In genomic region chr10:42227751-42228241, GRCm38 (mm10) we compare ENCODE assay signal across 15 mouse cellular contexts. TPM values are rescaled to one million over a fixed set of nuclear protein-coding genes. Genes with fewer than 3 reads are reported as not detected.
DNase-seq lines count a peak whose midpoint lies in the region; ATAC-seq lines count a peak whose summit lies in the region.
"Had no signal": no experiment of that assay in that cellular context is flagged by ENCODE, and none has a peak within 500 bp of the region (broad histone marks: within the 10 kb centered on the region; RNA-seq: fewer than 3 reads in every experiment).

No protein-coding gene starts in this region.

- peak; percentile 61 for ATAC-seq in forebrain, embryonic 14.5 days
- no peak for ATAC-seq in forebrain, embryonic 12.5 days (ENCODE audit: low FRiP score)
- ATAC-seq: activated CD4-positive, CD25-positive, alpha-beta regulatory T cell, adult 4 months; midbrain, embryonic 13.5 days had no signal

- no peaks in the 10 kb centered on the region for H3K36me3 ChIP-seq in forebrain, embryonic 14.5 days (ENCODE audit: control insufficient read depth, insufficient read depth, low read length)
- no peaks in the 10 kb centered on the region for H3K36me3 ChIP-seq in forebrain, embryonic 12.5 days (replicated peaks)
- H3K36me3 ChIP-seq: midbrain, embryonic 13.5 days had no signal

- H3K27me3 ChIP-seq in forebrain, embryonic 14.5 days (replicated peaks; ENCODE audit: control insufficient read depth, insufficient read depth, low read length), result no peaks in the 10 kb centered on the region
- no peaks in the 10 kb centered on the region for H3K27me3 ChIP-seq in forebrain, embryonic 12.5 days
- H3K27me3 ChIP-seq: limb, embryonic 12.5 days; midbrain, embryonic 13.5 days had no signal

- H3K27ac ChIP-seq in forebrain, embryonic 14.5 days (ENCODE audit: low read depth, low read length), result peak overlapping the region; percentile 35; the same call in 1 of the 2 replicates
- no peak overlapping the region for H3K27ac ChIP-seq in forebrain, embryonic 12.5 days
- H3K27ac ChIP-seq: embryonic facial prominence, embryonic 10.5 days; limb, embryonic 12.5 days; midbrain, embryonic 13.5 days had no signal

- H3K4me1 ChIP-seq in forebrain, embryonic 14.5 days (ENCODE audit: control insufficient read depth, insufficient read depth, low read length), result peaks cover 13% of the 10 kb centered on the region; the same call in 1 of the 2 replicates
- H3K4me1 ChIP-seq in forebrain, embryonic 12.5 days, result peaks cover 8% of the 10 kb centered on the region; the same call in 1 of the 2 replicates

- H3K4me3 ChIP-seq in forebrain, embryonic 14.5 days (ENCODE audit: low read depth, low read length), result no peak overlapping the region
- H3K4me3 ChIP-seq in forebrain, embryonic 12.5 days (replicated peaks), result no peak overlapping the region
- H3K4me3 ChIP-seq: embryonic facial prominence, embryonic 10.5 days; limb, embryonic 12.5 days; midbrain, embryonic 13.5 days had no signal

- H3K9ac ChIP-seq in forebrain, embryonic 14.5 days (ENCODE audit: low read length), result no peak overlapping the region
- no peak overlapping the region for H3K9ac ChIP-seq in forebrain, embryonic 12.5 days
- H3K9ac ChIP-seq: limb, embryonic 12.5 days; midbrain, embryonic 13.5 days had no signal

- DNase-seq in forebrain, embryonic 14.5 days (ENCODE audit: low spot score), result peak; percentile 37
- peak; percentile 15 for DNase-seq in kidney, postnatal 14 days
- no peak for DNase-seq in kidney, adult 9 months
- peak; percentile 64 to 75 for DNase-seq in cerebellum, adult 18-20 months
- peak; percentile 35 for DNase-seq in gastrocnemius, postnatal 14 days
- no peak for DNase-seq in ovary, adult 18-20 months (ENCODE audit: low spot score)
- no peak for DNase-seq in adrenal gland, adult 8-10 months
- DNase-seq: kidney, adult 8-10 months; layer of hippocampus, adult 9-11 months; thymus, adult 2 months had no signal

- 53% methylated on average over 4 of the region's 4 CpGs for WGBS in forebrain, embryonic 14.5 days
- WGBS in forebrain, embryonic 12.5 days, result 80% methylated on average over 4 of the region's 4 CpGs

- H3K4me2 ChIP-seq in forebrain, embryonic 14.5 days (ENCODE audit: low read length), result no peak overlapping the region
- no peak overlapping the region for H3K4me2 ChIP-seq in forebrain, embryonic 12.5 days
- H3K4me2 ChIP-seq: limb, embryonic 12.5 days; midbrain, embryonic 13.5 days had no signal

- intact Hi-C loops in gastrocnemius, postnatal 14 days (cut with DNase I; ENCODE audit: low total_unique reads), result no loop called here

- H3K9me3 ChIP-seq in forebrain, embryonic 14.5 days (replicated peaks; ENCODE audit: control insufficient read depth, low read length), result no peaks in the 10 kb centered on the region
- no peaks in the 10 kb centered on the region for H3K9me3 ChIP-seq in forebrain, embryonic 12.5 days
- H3K9me3 ChIP-seq: embryonic facial prominence, embryonic 10.5 days; limb, embryonic 12.5 days; midbrain, embryonic 13.5 days had no signal

RNA-seq across cellular contexts. Expression of gene Foxo3, which starts 48.8 kb away (rescaled TPM):
- polyA plus RNA-seq in forebrain, embryonic 14.5 days (2014; fragmentation: Nextera tagmentation; extraction: Ambion mirVana), result 5.4 and 5.6 TPM in 2 replicates
- polyA plus RNA-seq in forebrain, embryonic 12.5 days (2016; fragmentation: Nextera tagmentation; extraction: Ambion mirVana), result 3.1 TPM in 2 replicates
- total RNA-seq in gastrocnemius, postnatal 14 days (2021), result 10 to 100 TPM; 22.8 to 45.1 TPM
- total RNA-seq in adrenal gland, adult 8-10 months (2022), result 10 to 100 TPM; 57.7 to 70.0 (median 65.4) TPM

Comparison
In these comparisons a context has a peak if more than half of its experiments do, and no peak if none do; other contexts are left out.
1. DNase-seq: peak in forebrain, embryonic 14.5 days (single experiment), kidney, postnatal 14 days (single experiment), cerebellum, adult 18-20 months (2 of 2) and gastrocnemius, postnatal 14 days (single experiment); none in kidney, adult 9 months (single experiment), ovary, adult 18-20 months (single experiment) and adrenal gland, adult 8-10 months (single experiment).